Mouse (Mus musculus) cortical plate, adult 2 months (tissue): Measurements from ENCODE around the gene Atp23. TPM values are rescaled to one million over a fixed set of nuclear protein-coding genes. Genes with fewer than 3 reads are reported as not detected.

Experiments used
- H3K27ac ChIP-seq: fragments of 200-500 bp; 2 replicates; pipeline ENCODE4 v1.5.1; 2012; ENCODE audit warnings: low read length, control low read depth, inconsistent platforms; ENCODE audit not compliant: insufficient read depth
- H3K4me1 ChIP-seq: fragments of 200-500 bp; 2 replicates; pipeline ENCODE4 v1.6.1; 2011; ENCODE audit warnings: low read length; ENCODE audit not compliant: control insufficient read depth, insufficient read depth
- H3K4me3 ChIP-seq: fragments of 200-500 bp; 2 replicates; pipeline ENCODE4 v1.5.1; 2011; ENCODE audit warnings: mild to moderate bottlenecking, low read length, control low read depth; ENCODE audit not compliant: insufficient read depth
- CTCF ChIP-seq: fragments of 200-500 bp; IDR thresholded peaks from 2 replicates; pipeline ENCODE4 v1.5.1; 2011; ENCODE audit warnings: mild to moderate bottlenecking, control low read depth, low read length; ENCODE audit not compliant: insufficient read depth; ENCODE audit errors: extremely low read depth
- POLR2A ChIP-seq: fragments of 200-500 bp; IDR thresholded peaks from 2 replicates; pipeline ENCODE4 v1.6.1; 2011; ENCODE audit warnings: mild to moderate bottlenecking, low read length, control low read depth; ENCODE audit not compliant: insufficient read depth; ENCODE audit errors: extremely low read depth
- polyA plus RNA-seq: library from polyadenylated mRNA; depleted of rRNA; stranded (reverse); fragments of >200 nt; gene quantifications from 2 replicates; pipeline ENCODE4 v1.2.3, GENCODE M21; 2012

Gene Atp23
- polyA plus RNA-seq, 1 experiment: 10.4 TPM

DNA sequence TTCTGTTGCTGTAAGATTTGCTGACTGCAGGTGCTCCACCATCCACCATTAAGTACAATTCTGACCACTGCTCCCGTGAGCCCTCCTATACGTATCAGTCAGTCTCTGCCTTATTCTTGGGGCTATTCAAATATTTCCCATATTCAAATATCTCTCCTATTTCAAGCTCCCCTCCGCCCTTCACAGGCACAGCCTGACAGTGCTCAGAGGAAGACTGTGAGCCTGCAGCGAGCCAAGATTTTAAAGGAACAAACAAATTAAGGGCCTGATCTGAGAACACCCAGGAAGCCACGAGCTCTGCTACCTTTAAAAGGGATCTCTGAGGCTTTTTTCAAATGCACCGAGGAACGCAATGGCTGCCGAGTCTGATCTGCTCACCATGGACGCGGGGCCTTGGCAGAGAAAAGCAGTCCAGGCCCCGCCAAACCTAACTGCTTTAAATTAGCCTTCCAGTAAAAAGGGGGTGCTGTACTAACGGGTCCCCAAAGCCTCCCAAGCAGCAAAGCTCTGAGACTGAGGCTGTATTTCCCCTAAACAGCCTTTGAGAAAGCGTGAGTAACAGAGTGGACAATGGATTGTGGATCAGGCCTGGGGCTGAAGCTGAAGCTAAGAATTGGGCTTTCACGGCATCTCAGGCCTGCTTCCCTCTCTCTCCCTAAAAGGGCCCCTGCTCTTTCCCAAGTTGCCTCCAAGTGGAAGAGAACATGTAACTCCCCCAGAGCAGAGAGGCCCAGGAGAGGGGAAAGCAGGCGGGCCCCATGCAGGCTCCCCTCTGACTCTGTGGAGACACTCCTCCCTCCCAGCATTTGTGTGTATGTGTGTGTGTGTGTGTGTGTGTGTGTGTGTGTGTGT is 29.3 kb upstream of the Atp23 start:
- TF ChIP-seq CTCF: no peak
- TF ChIP-seq POLR2A: no peak
- no peak overlapping the region for H3K4me3 ChIP-seq
- peaks cover 10% of the 10 kb centered on the region for H3K4me1 ChIP-seq
- H3K27ac ChIP-seq: peak overlapping the region; percentile 91

GRCm38 (mm10) chr10:126929543-126929942 is 28.4 kb upstream of the Atp23 start:
- TF ChIP-seq CTCF (no peak), POLR2A (no peak)
- peaks cover 10% of the 10 kb centered on the region for H3K4me1 ChIP-seq
- no peak overlapping the region for H3K4me3 ChIP-seq
- H3K27ac ChIP-seq: peak overlapping the region; percentile 98

GRCm38 (mm10) chr10:126928819-126929206 is 27.7 kb upstream of the Atp23 start:
- Histone ChIP-seq H3K4me3 (peak overlapping the region; percentile 30; the same call in 1 of the 2 replicates), H3K27ac (peak overlapping the region; percentile 98), H3K4me1 (peaks cover 10% of the 10 kb centered on the region)
- TF ChIP-seq CTCF: no peak
- TF ChIP-seq POLR2A: peak; percentile 45

DNA sequence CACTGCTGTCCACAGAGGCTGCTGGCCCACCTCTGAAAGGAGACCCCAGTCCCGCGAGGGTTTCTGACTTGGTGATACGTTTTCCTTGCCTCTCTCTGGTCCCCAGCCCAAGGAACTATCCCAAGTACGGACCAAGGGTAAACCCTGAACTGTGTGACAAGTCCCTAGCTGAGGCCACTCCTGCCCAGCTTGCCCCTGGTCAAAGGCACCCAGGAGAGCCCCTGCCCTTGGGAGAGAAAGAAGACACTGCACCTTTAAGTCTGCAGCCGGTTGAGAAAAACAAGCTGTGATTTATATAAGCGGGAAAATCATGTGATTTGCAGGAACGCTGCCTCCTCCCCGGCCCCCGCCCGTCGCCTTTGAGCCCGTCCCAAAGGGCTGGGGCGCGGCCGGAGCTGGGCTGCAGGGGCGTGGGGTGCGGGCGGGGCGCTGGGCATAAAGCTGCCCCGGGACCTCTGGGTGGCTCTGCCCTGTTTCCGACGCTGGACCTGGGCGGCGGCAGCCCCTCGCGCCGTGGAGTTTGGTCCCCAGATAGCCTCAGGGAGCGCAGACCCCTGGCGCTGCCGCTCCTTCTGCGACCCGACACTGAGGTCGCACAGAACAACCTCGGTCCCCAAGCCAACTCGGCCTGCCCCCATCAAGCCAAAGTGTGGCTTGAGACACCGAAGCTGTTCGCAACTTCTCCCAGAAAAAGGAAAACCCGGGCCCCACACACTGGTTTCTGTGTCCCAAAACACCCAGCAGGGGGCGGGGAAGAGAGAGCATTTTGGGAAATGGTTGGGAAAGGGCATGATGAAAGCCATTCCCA is 27.1 kb upstream of the Atp23 start:
- TF ChIP-seq CTCF: peak; percentile 35; the same call in 1 of the 2 replicates
- TF ChIP-seq POLR2A: peak; percentile 64
- peaks cover 10% of the 10 kb centered on the region for H3K4me1 ChIP-seq
- peak overlapping the region; percentile 99 for H3K27ac ChIP-seq
- H3K4me3 ChIP-seq: peak overlapping the region; percentile 30

DNA sequence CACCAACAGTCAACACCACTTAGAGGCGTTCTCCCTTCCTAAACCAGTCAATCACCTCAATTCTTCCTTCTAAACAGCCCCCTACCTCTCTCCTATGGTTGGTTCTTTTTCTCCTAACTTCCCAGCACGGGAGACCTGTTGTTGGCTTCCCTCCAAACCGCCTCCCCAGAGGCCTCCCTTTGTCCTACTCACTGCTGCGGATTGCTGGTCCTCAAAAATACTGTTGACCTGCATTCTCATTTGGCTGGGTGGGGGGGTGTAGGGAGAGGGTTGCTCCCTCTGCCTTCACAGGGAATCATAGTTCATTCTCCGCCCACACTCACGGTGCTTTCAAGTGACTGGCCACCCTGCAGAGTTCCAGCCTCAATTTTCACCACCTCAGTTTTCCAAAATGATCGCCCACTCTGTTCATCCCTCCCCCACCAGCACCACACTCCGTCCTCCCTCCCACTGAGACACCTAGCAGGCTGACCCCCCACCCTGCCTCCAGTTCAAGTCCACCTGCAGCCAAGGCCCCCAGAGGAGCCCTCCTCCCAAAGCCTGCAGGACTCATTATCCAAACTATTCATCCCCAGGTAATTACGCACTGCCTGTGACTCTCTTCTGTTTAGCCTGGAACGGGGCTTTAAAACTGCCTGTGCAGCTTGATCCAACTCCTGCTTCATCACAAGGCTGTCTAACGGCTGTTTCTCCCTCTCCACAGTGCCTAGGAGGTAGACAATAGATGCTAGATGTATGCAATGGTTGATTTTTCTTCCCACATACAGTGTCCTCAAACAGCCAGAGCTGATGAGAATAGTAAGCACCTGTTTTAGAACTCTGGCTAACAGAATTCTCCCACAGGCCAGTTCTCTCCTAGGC is 26.2 kb upstream of the Atp23 start:
- TF ChIP-seq POLR2A: peak; percentile 45; the same call in 1 of the 2 replicates
- TF ChIP-seq CTCF: no peak
- H3K27ac ChIP-seq: peak overlapping the region; percentile 99
- H3K4me1 ChIP-seq: peaks cover 10% of the 10 kb centered on the region
- H3K4me3 ChIP-seq: peak overlapping the region; percentile 30; the same call in 1 of the 2 replicates

DNA sequence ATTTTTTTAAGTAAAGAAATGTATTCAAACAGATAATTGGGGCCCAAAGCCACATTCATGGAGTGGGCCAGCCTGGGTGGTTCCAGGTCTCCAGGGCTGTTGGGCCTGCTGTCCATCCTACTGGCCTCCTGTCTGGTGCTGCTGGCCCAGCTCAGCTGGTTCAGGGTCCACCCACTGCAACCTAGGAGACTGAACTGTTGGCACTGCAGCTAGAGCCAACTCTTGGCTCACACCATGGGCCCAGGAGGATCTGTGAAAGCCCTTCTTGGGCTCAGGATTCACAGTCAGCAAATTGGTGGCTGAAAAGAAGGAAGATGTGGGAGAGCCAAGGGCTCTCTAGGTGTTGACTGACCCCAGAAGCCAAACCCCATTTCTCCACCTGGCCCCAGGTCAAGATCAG is 24.2 kb upstream of the Atp23 start:
- no peak for TF ChIP-seq CTCF
- TF ChIP-seq POLR2A: no peak
- Histone ChIP-seq H3K4me1 (peaks cover 8% of the 10 kb centered on the region; the same call in 1 of the 2 replicates), H3K27ac (no peak overlapping the region), H3K4me3 (no peak overlapping the region)

DNA sequence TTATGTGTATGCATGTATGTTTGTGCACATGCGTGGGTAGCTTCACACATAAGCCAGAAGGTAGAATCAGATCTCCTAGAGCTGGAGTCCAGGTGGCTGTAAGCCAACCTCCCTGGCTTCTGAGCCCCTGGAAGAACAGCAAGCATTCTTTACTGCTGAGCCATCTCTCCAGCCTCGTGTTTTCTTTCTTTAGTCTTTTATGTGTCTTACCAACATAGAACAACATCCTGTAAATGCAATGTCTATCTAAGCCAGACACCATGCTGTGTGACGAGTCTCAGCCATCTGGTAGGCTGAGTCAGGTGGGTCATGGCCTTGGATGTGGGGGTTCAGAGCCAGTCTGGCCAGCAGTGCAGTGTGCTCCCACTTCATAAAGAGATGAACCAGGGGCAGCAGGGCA is 22.9 kb upstream of the Atp23 start:
- H3K4me3 ChIP-seq: no peak overlapping the region
- TF ChIP-seq CTCF (no peak), POLR2A (no peak)
- peaks cover 8% of the 10 kb centered on the region; the same call in 1 of the 2 replicates for H3K4me1 ChIP-seq
- no peak overlapping the region for H3K27ac ChIP-seq

DNA sequence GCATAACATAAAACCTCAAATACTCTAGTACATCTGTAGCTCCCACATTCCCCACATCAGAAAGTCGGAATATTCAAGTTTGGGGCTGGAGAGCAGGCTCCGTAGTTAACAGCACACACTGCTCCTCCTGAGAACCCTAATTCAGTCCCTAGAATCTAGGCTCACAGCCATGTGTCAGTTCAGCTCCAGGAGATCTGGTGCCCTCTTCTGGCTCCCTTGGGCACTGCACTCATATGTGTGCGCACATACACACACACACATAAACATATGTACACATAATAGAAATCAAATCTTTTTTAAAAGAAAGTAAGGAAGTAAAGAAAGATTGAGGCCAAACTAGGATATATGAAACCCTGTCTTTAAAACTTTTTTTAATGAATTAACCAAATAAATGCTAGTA is 19.1 kb upstream of the Atp23 start:
- Histone ChIP-seq H3K27ac (no peak overlapping the region), H3K4me1 (no peaks in the 10 kb centered on the region), H3K4me3 (no peak overlapping the region)
- TF ChIP-seq POLR2A: no peak
- no peak for TF ChIP-seq CTCF

- H3K4me1 ChIP-seq: no peaks in the 10 kb centered on the region
- TF ChIP-seq CTCF (peak; percentile 100), POLR2A (no peak)
- no peak overlapping the region for H3K27ac ChIP-seq
- H3K4me3 ChIP-seq: no peak overlapping the region
Measured at GRCm38 (mm10) chr10:126919067-126919466, 17.9 kb upstream of the Atp23 start.
